Mouse (Mus musculus): ENCODE measurements around the gene Pknox2.

Gene Pknox2

GRCm38 (mm10) chr9:36894242-36894641 lies 253.0 kb downstream of the Pknox2 start:
- in situ Hi-C loops (cut with MseI, MboI), result no loop called here

- in situ Hi-C loops (cut with MseI, MboI), result no loop called here
Observed at GRCm38 (mm10) chr9:36893413-36893990, 253.7 kb downstream of the Pknox2 start.

GRCm38 (mm10) chr9:36890552-36890951 lies 256.7 kb downstream of the Pknox2 start:
- in situ Hi-C loops (cut with MseI, MboI), result no loop called here

GRCm38 (mm10) chr9:36885237-36885636 lies 262.0 kb downstream of the Pknox2 start:
- in situ Hi-C loops (cut with MseI, MboI), result loop anchor here in 1 of 2 experiments (10.0 kb wide), 1 partner anchor 70 kb away; no protein-coding TSS in a partner anchor

- in situ Hi-C loops (cut with MseI, MboI), result loop anchor here in 1 of 2 experiments (10.0 kb wide), 1 partner anchor 69 kb away; no protein-coding TSS in a partner anchor
Observed at GRCm38 (mm10) chr9:36883569-36883968, 263.6 kb downstream of the Pknox2 start.

- in situ Hi-C loops (cut with MseI, MboI), result loop anchor here in 1 of 2 experiments (10.0 kb wide), 1 partner anchor 67 kb away; no protein-coding TSS in a partner anchor
Observed at GRCm38 (mm10) chr9:36882034-36882745, 265.0 kb downstream of the Pknox2 start.

- in situ Hi-C loops (cut with MseI, MboI), result loop anchor here in 1 of 2 experiments (10.0 kb wide), 1 partner anchor 67 kb away; no protein-coding TSS in a partner anchor
Observed at GRCm38 (mm10) chr9:36881615-36882014, 265.6 kb downstream of the Pknox2 start.

GRCm38 (mm10) chr9:36876787-36877186 lies 270.4 kb downstream of the Pknox2 start:
- in situ Hi-C loops (cut with MseI, MboI), result no loop called here

GRCm38 (mm10) chr9:36876313-36876712 lies 270.9 kb downstream of the Pknox2 start:
- in situ Hi-C loops (cut with MseI, MboI), result no loop called here

- in situ Hi-C loops (cut with MseI, MboI), result no loop called here
Observed at GRCm38 (mm10) chr9:36873796-36874195, 273.4 kb downstream of the Pknox2 start.

GRCm38 (mm10) chr9:36870263-36870662 lies 276.9 kb downstream of the Pknox2 start:
- in situ Hi-C loops (cut with MseI, MboI), result no loop called here

GRCm38 (mm10) chr9:36868662-36869061 lies 278.5 kb downstream of the Pknox2 start:
- in situ Hi-C loops (cut with MseI, MboI), result no loop called here

- in situ Hi-C loops (cut with MseI, MboI), result no loop called here
Observed at GRCm38 (mm10) chr9:36864862-36865813, 282.1 kb downstream of the Pknox2 start.

GRCm38 (mm10) chr9:36863694-36864093 lies 283.5 kb downstream of the Pknox2 start:
- in situ Hi-C loops (cut with MseI, MboI), result no loop called here

- in situ Hi-C loops (cut with MseI, MboI), result no loop called here
Observed at GRCm38 (mm10) chr9:36862576-36862975, 284.6 kb downstream of the Pknox2 start.

- in situ Hi-C loops (cut with MseI, MboI), result no loop called here
Observed at GRCm38 (mm10) chr9:36858677-36859076, 288.5 kb downstream of the Pknox2 start.

GRCm38 (mm10) chr9:36857476-36858117 lies 289.6 kb downstream of the Pknox2 start:
- in situ Hi-C loops (cut with MseI, MboI), result no loop called here

- in situ Hi-C loops (cut with MseI, MboI), result no loop called here
Observed at GRCm38 (mm10) chr9:36856351-36856750, 290.9 kb downstream of the Pknox2 start.

- in situ Hi-C loops (cut with MseI, MboI), result no loop called here
Observed at GRCm38 (mm10) chr9:36852175-36852574, 295.0 kb downstream of the Pknox2 start.

GRCm38 (mm10) chr9:36850091-36850490 lies 297.1 kb downstream of the Pknox2 start:
- in situ Hi-C loops (cut with MseI, MboI), result no loop called here

GRCm38 (mm10) chr9:36848661-36849060 lies 298.5 kb downstream of the Pknox2 start:
- in situ Hi-C loops (cut with MseI, MboI), result no loop called here

Measured in mouse trophoblast stem cell (cell line).